Mouse (Mus musculus): ENCODE results near the gene Xbp1. TPM values are rescaled to one million over a fixed set of nuclear protein-coding genes. Genes with fewer than 3 reads are reported as not detected.

Gene Xbp1
- total and polyA plus RNA-seq, 3 experiments, result 111 to 133 (median 131) TPM

- H3K4me3 ChIP-seq (replicated peaks in 1 of 3; ENCODE audit: low read depth in 2 of 3, low read length in 2 of 3, poor library complexity in 1 of 3), result no peak overlapping the region
- TF ChIP-seq NRF1 (IDR thresholded peaks at IDR 0.05; ENCODE audit: low read depth, low read length), result no peak
- TF ChIP-seq ELF1 (IDR thresholded peaks at IDR 0.05; ENCODE audit: low read depth, low read length), result no peak
- no peak for TF ChIP-seq GABPA (IDR thresholded peaks at IDR 0.05; ENCODE audit: insufficient replicate concordance, low read depth, low read length)
- no peak for TF ChIP-seq CTCF (conservative IDR thresholded peaks at IDR 0.05 in 1 of 2, IDR thresholded peaks at IDR 0.05 in 1 of 2; ENCODE audit: low read depth in 2 of 2, low read length in 2 of 2)
- no peak for TF ChIP-seq IRF4 (IDR thresholded peaks at IDR 0.05; ENCODE audit: low read depth, low read length)
- TF ChIP-seq RAD21 (IDR thresholded peaks at IDR 0.05; ENCODE audit: low read depth, low read length), result no peak
- TF ChIP-seq ZC3H11A (IDR thresholded peaks at IDR 0.05; ENCODE audit: low read depth, low read length), result no peak
- no peak for TF ChIP-seq CHD2 (IDR thresholded peaks at IDR 0.05; ENCODE audit: low read length)
- TF ChIP-seq MEF2A (IDR thresholded peaks at IDR 0.05; ENCODE audit: borderline replicate concordance, low read depth, low read length), result no peak
- no peak for TF ChIP-seq MAFK (IDR thresholded peaks at IDR 0.05; ENCODE audit: insufficient replicate concordance, low read length)
- no peak for TF ChIP-seq JUND (conservative IDR thresholded peaks at IDR 0.05; ENCODE audit: low read depth, low read length)
- no peak for TF ChIP-seq MXI1 (IDR thresholded peaks at IDR 0.05; ENCODE audit: low read depth, low read length)
- TF ChIP-seq ETS1 (conservative IDR thresholded peaks at IDR 0.05; ENCODE audit: low read depth, low read length), result no peak
- TF ChIP-seq POLR2A (IDR thresholded peaks at IDR 0.05; ENCODE audit: low read depth, low read length), result no peak
- TF ChIP-seq CHD1 (IDR thresholded peaks at IDR 0.05; ENCODE audit: low read depth, low read length), result no peak
- TF ChIP-seq MAX (IDR thresholded peaks at IDR 0.05; ENCODE audit: low read length), result no peak
- TF ChIP-seq USF1 (IDR thresholded peaks at IDR 0.05; ENCODE audit: low read depth, low read length), result no peak
- TF ChIP-seq NELFE (IDR thresholded peaks at IDR 0.05; ENCODE audit: low read depth, low read length), result no peak
- TF ChIP-seq MAZ (IDR thresholded peaks at IDR 0.05; ENCODE audit: low read depth, low read length), result no peak
- no peak for TF ChIP-seq HCFC1 (IDR thresholded peaks at IDR 0.05; ENCODE audit: low read depth, low read length)
- no peak overlapping the region for H3K9ac ChIP-seq (ENCODE audit: insufficient read depth, low read depth)
- peaks cover 9 to 30% of the 10 kb centered on the region in 2 experiments for H3K4me1 ChIP-seq (ENCODE audit: control insufficient read depth in 1 of 2, insufficient read depth in 2 of 2)
- DNase-seq (ENCODE audit: extremely low read depth), result no peak
- dilution Hi-C loops (cut with MboI; ENCODE audit: extremely low pct_ligation_motif_present, extremely low pct_unique_long_range_greater_than_20kb, low sequenced_read_pairs), result no loop called here
- no peak overlapping the region for H3K4me2 ChIP-seq (ENCODE audit: insufficient read depth, low read depth, poor library complexity, severe bottlenecking)
- in situ Hi-C loops (cut with MboI; ENCODE audit: low pct_ligation_motif_present, low pct_unique_long_range_greater_than_20kb, low sequenced_read_pairs), result no loop called here
- no peaks in the 10 kb centered on the region for H3K27me3 ChIP-seq (replicated peaks)
- H3K79me2 ChIP-seq (replicated peaks; ENCODE audit: control insufficient read depth, extremely low read depth, insufficient read depth, poor library complexity, severe bottlenecking), result no peaks in the 10 kb centered on the region
- H3K27ac ChIP-seq (ENCODE audit: insufficient read depth, low read depth), result no peak overlapping the region
- H3K9me3 ChIP-seq (replicated peaks; ENCODE audit: low read length), result no peaks in the 10 kb centered on the region
- no peaks in the 10 kb centered on the region for H3K36me3 ChIP-seq (replicated peaks in 1 of 2; ENCODE audit: control insufficient read depth in 1 of 2, insufficient read depth in 1 of 2, low read length in 1 of 2)
Measured at GRCm38 (mm10) chr11:5515196-5515595, 5.3 kb upstream of the Xbp1 start.

DNA sequence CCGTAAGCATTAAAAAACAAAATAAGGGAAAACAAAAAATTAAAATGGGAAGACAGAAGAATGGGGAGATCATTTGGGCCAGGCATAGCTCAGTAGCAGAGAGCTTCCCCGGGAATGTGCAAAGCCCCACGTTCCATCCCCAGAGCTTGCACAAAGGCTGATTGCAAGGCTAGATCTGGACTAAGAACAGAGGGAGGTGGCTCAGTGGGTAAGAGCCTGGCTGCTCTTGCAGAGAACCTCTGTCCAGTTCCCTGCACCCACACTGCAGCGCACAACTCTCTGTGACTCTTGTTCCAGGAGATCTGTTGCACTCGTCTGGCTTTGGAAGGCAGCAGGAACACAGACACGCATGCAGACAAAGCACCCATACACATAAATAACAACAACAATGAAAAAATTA, 4.8 kb upstream of the Xbp1 start:
- Histone ChIP-seq H3K9ac (ENCODE audit: insufficient read depth, low read depth) (no peak overlapping the region), H3K4me3 (replicated peaks in 1 of 3; ENCODE audit: low read depth in 2 of 3, low read length in 2 of 3, poor library complexity in 1 of 3) (no peak overlapping the region), H3K79me2 (replicated peaks; ENCODE audit: control insufficient read depth, extremely low read depth, insufficient read depth, poor library complexity, severe bottlenecking) (no peaks in the 10 kb centered on the region), H3K27me3 (replicated peaks) (no peaks in the 10 kb centered on the region), H3K36me3 (replicated peaks in 1 of 2; ENCODE audit: control insufficient read depth in 1 of 2, insufficient read depth in 1 of 2, low read length in 1 of 2) (no peaks in the 10 kb centered on the region), H3K4me2 (ENCODE audit: insufficient read depth, low read depth, poor library complexity, severe bottlenecking) (no peak overlapping the region), H3K4me1 (ENCODE audit: control insufficient read depth in 1 of 2, insufficient read depth in 2 of 2) (peaks cover 6 to 28% of the 10 kb centered on the region in 2 experiments), H3K9me3 (replicated peaks; ENCODE audit: low read length) (no peaks in the 10 kb centered on the region), H3K27ac (ENCODE audit: insufficient read depth, low read depth) (no peak overlapping the region)
- dilution Hi-C loops (cut with MboI; ENCODE audit: extremely low pct_ligation_motif_present, extremely low pct_unique_long_range_greater_than_20kb, low sequenced_read_pairs), result no loop called here
- in situ Hi-C loops (cut with MboI; ENCODE audit: low pct_ligation_motif_present, low pct_unique_long_range_greater_than_20kb, low sequenced_read_pairs), result no loop called here
- DNase-seq (ENCODE audit: extremely low read depth), result no peak
- TF ChIP-seq JUND (conservative IDR thresholded peaks at IDR 0.05; ENCODE audit: low read depth, low read length) (no peak), UBTF (IDR thresholded peaks at IDR 0.05; ENCODE audit: low read depth, low read length) (no peak), ELF1 (IDR thresholded peaks at IDR 0.05; ENCODE audit: low read depth, low read length) (no peak), MAFK (IDR thresholded peaks at IDR 0.05; ENCODE audit: insufficient replicate concordance, low read length) (no peak), HCFC1 (IDR thresholded peaks at IDR 0.05; ENCODE audit: low read depth, low read length) (no peak), EP300 (IDR thresholded peaks at IDR 0.05; ENCODE audit: low read length) (no peak), MXI1 (IDR thresholded peaks at IDR 0.05; ENCODE audit: low read depth, low read length) (no peak), JUN (IDR thresholded peaks at IDR 0.05; ENCODE audit: insufficient read depth, low read depth, low read length) (no peak), CTCF (conservative IDR thresholded peaks at IDR 0.05 in 1 of 2, IDR thresholded peaks at IDR 0.05 in 1 of 2; ENCODE audit: low read depth in 2 of 2, low read length in 2 of 2) (no peak), ETS1 (conservative IDR thresholded peaks at IDR 0.05; ENCODE audit: low read depth, low read length) (no peak), IRF4 (IDR thresholded peaks at IDR 0.05; ENCODE audit: low read depth, low read length) (no peak), NELFE (IDR thresholded peaks at IDR 0.05; ENCODE audit: low read depth, low read length) (no peak), USF1 (IDR thresholded peaks at IDR 0.05; ENCODE audit: low read depth, low read length) (no peak), NRF1 (IDR thresholded peaks at IDR 0.05; ENCODE audit: low read depth, low read length) (no peak), USF2 (conservative IDR thresholded peaks at IDR 0.05; ENCODE audit: low read depth, low read length) (no peak), TCF12 (IDR thresholded peaks at IDR 0.05; ENCODE audit: low read depth, low read length) (no peak), MYC (IDR thresholded peaks at IDR 0.05; ENCODE audit: low read depth, low read length) (no peak), CHD2 (IDR thresholded peaks at IDR 0.05; ENCODE audit: low read length) (no peak), POLR2A (IDR thresholded peaks at IDR 0.05; ENCODE audit: low read depth, low read length) (no peak), ZC3H11A (IDR thresholded peaks at IDR 0.05; ENCODE audit: low read depth, low read length) (no peak)
